Mouse (Mus musculus): ENCODE measurements around the gene Trip11. TPM values are rescaled to one million over a fixed set of nuclear protein-coding genes. Genes with fewer than 3 reads are reported as not detected.

Trip11 gene
- 16.2 and 18.2 TPM in 2 replicates for polyA plus RNA-seq (2015; fragmentation: Nextera tagmentation; extraction: Ambion mirVana)

DNA sequence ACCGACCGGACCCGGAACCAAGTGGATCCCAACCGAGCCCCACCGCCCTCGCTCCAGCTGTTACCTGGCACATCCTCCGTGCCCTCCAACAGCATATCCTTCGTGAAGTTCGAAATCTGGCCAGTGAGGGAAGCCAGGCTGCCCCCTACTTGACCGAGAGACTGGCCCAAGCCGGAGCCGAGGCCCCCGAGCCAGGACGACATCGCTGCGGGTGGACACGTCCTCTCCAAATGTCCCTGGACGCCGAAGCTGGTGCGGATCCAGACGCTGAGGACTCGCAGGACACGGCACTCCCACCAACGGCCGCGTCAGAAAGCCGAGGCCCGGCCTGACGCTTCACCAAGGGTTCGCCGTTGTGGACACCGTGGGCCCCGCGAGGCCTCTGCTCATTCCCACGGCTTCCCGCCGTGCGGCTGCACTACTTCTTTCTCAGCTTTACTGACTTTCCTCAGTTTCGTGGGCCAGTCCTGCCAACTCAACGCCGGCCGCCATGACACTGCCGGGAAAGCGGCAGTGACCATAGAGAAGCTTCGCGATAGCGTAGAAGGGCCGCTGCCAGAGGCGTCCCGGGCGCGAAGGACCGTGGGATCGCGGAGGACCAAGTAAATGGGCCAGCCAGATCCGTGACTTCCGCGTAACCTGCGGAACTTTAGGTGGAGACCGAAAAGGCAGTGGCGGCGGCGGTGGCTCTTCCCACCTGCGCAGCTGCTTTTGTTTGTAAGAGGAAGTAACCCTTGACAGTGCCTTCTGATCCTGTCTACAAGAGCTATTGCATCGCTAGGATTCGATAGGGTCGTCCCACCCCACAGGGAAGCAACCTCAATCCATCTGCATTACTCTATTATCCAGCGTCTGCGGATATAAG lies at the start of gene Trip11:
Gene Trip11, minus strand, starts transcription at position 642 of the 865 bp plus-strand sequence.

DNA sequence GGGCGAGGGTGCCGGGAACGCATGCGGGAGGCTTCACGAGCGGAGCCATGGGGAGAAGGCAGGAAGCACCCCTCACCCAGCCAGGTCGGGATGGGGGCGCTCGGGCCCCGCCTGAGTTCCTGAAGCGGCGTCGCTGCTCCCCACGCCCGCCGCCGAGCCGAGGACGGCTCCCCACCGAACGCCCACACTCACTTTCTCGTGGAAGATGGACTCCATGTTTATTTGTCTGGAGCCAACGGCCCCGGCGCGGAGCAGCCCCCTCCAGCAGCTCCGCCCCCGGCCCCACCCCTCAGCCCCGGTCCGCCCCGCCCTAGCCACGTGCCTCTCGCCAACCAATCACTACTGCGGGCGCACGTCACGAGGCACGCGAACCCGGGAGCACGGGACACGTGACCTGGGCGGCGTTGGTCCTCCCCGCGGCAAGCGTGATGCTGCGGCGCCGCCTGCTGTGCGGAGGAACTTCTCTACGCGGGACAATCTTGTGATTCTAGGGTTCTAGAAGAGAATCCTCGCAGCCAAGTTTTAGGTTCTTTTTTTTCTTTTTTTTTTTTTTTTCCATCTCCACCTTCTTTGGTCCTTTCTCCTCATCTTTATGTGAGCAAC lies 45.0 kb upstream of the Trip11 start, which contains the start of gene Atxn3:
Gene Atxn3, minus strand, starts transcription at position 305 of the 603 bp plus-strand sequence.

GRCm38 (mm10) chr12:101818608-101819370 lies 94.3 kb downstream of the Trip11 start, which contains the start of gene Fbln5:
Gene Fbln5 (minus strand): TSS chr12:101819055.

Other genes starting within 250 kb of the Trip11 start
- 0.29 and 0.95 TPM in 2 replicates for gene Tc2n, start 194.7 kb downstream of the Trip11 start, polyA plus RNA-seq (2015; fragmentation: Nextera tagmentation; extraction: Ambion mirVana)
- gene Fbln5, start 94.2 kb downstream of the Trip11 start, polyA plus RNA-seq (2015; fragmentation: Nextera tagmentation; extraction: Ambion mirVana): 92.4 and 97.1 TPM in 2 replicates
- 4.6 and 6.6 TPM in 2 replicates for gene Atxn3, start 45.0 kb upstream of the Trip11 start, polyA plus RNA-seq (2015; fragmentation: Nextera tagmentation; extraction: Ambion mirVana)
- 11.7 and 12.3 TPM in 2 replicates for gene Cpsf2, start 62.7 kb upstream of the Trip11 start, polyA plus RNA-seq (2015; fragmentation: Nextera tagmentation; extraction: Ambion mirVana)
- 0.13 and 0.23 TPM in 2 replicates for gene Slc24a4, start 215.5 kb upstream of the Trip11 start, polyA plus RNA-seq (2015; fragmentation: Nextera tagmentation; extraction: Ambion mirVana)

All from skeletal muscle tissue, postnatal 0 days (tissue).